17 mouse cellular contexts compared by ENCODE assay signal in genomic region chr2:143839458-143839857, GRCm38 (mm10). TPM values are rescaled to one million over a fixed set of nuclear protein-coding genes. Genes with fewer than 3 reads are reported as not detected.
DNase-seq lines count a peak whose midpoint lies in the region; ATAC-seq lines count a peak whose summit lies in the region.
"Had no signal": no experiment of that assay in that cellular context is flagged by ENCODE, and none has a peak within 500 bp of the region (broad histone marks: within the 10 kb centered on the region; RNA-seq: fewer than 3 reads in every experiment).

No protein-coding gene starts in this region.

- peak; percentile 79 for DNase-seq in CD4-positive helper T cell, adult 2 months (ENCODE audit: low read depth, low spot score)
- DNase-seq in CD4-positive, CD25-positive, alpha-beta regulatory T cell, adult 2 months (ENCODE audit: low read depth, low spot score): peak; percentile 53
- peak; percentile 58 to 81 for DNase-seq in natural killer cell, adult 2 months (ENCODE audit: low spot score in 2 of 2)
- DNase-seq in kidney, postnatal 36 days: no peak
- DNase-seq in embryo, embryonic 10 days (ENCODE audit: low spot score): no peak
- no peak for DNase-seq in kidney, adult 8-10 months
- DNase-seq: adrenal gland, adult 2 months; adrenal gland, postnatal 25 days; cerebellum, adult 18-20 months; cerebellum, adult 9-11 months; cerebellum, postnatal 36 days; gastrocnemius, postnatal 36 days; heart, postnatal 36 days had no signal

- ATAC-seq in activated CD4-positive, CD25-positive, alpha-beta regulatory T cell, adult 4 months: peak; percentile 66
- ATAC-seq: forebrain, embryonic 14.5 days had no signal

RNA-seq across cellular contexts. Expression of gene Bfsp1, which starts 23.5 kb away (rescaled TPM):
- polyA plus RNA-seq in activated CD4-positive, CD25-positive, alpha-beta regulatory T cell, adult 4 months (2017; shearing (Covaris generic)): under 1 TPM in 1 of 2 experiments, not detected in 1; 0.30 TPM
- polyA plus RNA-seq: erythroblast, embryonic 14.5 days; G1E had no signal

Comparison
In these comparisons a context has a peak if more than half of its experiments do, and no peak if none do; other contexts are left out.
1. DNase-seq: peak in CD4-positive helper T cell, adult 2 months (single experiment), CD4-positive, CD25-positive, alpha-beta regulatory T cell, adult 2 months (single experiment) and natural killer cell, adult 2 months (2 of 2); none in kidney, postnatal 36 days (0 of 2), embryo, embryonic 10 days (single experiment) and kidney, adult 8-10 months (0 of 2).